Mouse (Mus musculus) ES-Bruce4 (cell line): Measurements from ENCODE around the gene Mdc1. TPM values are rescaled to one million over a fixed set of nuclear protein-coding genes. Genes with fewer than 3 reads are reported as not detected.

Experiments used
- H3K27ac ChIP-seq: 2 replicates; pipeline ENCODE4 v1.5.1; 2012; ENCODE audit warnings: low read length, inconsistent platforms; ENCODE audit not compliant: insufficient read depth
- H3K27me3 ChIP-seq: 2 replicates; pipeline ENCODE4 v1.6.1; 2012; ENCODE audit warnings: mild to moderate bottlenecking, low read length, inconsistent platforms; ENCODE audit not compliant: control insufficient read depth, poor library complexity, insufficient read depth, severe bottlenecking
- H3K36me3 ChIP-seq: 2 replicates; pipeline ENCODE4 v1.6.1; 2012; ENCODE audit warnings: inconsistent platforms, mild to moderate bottlenecking, low read length, moderate library complexity; ENCODE audit not compliant: control insufficient read depth, poor library complexity, insufficient read depth, severe bottlenecking
- H3K4me1 ChIP-seq: one replicate; pipeline ENCODE4 v1.8.1; 2011; ENCODE audit warnings: low read length; ENCODE audit not compliant: control insufficient read depth, insufficient read depth
- H3K4me3 ChIP-seq: 2 replicates; pipeline ENCODE4 v1.5.1; 2011; ENCODE audit warnings: low read depth, mild to moderate bottlenecking, low read length
- H3K9ac ChIP-seq: 2 replicates; pipeline ENCODE4 v1.6.1; 2012; ENCODE audit warnings: low read depth, mild to moderate bottlenecking, inconsistent platforms; ENCODE audit not compliant: poor library complexity, severe bottlenecking
- H3K9me3 ChIP-seq: replicated peaks from 2 replicates; pipeline ENCODE4 v1.6.1; 2012; ENCODE audit warnings: mild to moderate bottlenecking, low read length, inconsistent platforms; ENCODE audit not compliant: control insufficient read depth, poor library complexity, insufficient read depth, severe bottlenecking
- CTCF ChIP-seq: IDR thresholded peaks from one replicate; pipeline ENCODE4 v1.8.1; 2011; ENCODE audit warnings: low read depth, low read length
- EP300 ChIP-seq: IDR thresholded peaks from 2 replicates; pipeline ENCODE4 v1.6.1; 2011; ENCODE audit warnings: low read depth, low read length; ENCODE audit not compliant: insufficient read depth
- POLR2A ChIP-seq: IDR thresholded peaks from one replicate; pipeline ENCODE4 v1.8.1; 2011; ENCODE audit warnings: low read length; ENCODE audit not compliant: insufficient read depth
- polyA plus RNA-seq: library from polyadenylated mRNA; stranded (reverse); fragments of >200 nt; gene quantifications from 2 replicates; pipeline ENCODE4 v1.2.4, GENCODE M21; 2011; ENCODE audit warnings: low read depth; ENCODE audit not compliant: missing spikeins, insufficient read depth, insufficient read length

The Mdc1 gene
- polyA plus RNA-seq, 1 experiment, result 131 TPM

GRCm38 (mm10) chr17:35896781-35897643 is 55.7 kb downstream of the Mdc1 start, which contains the start of gene 2310061I04Rik:
Gene 2310061I04Rik (minus strand): TSS chr17:35897431.
- TF ChIP-seq EP300 (no peak), POLR2A (no peak), CTCF (no peak)
- H3K36me3 ChIP-seq, result peaks cover 14% of the 10 kb centered on the region

GRCm38 (mm10) chr17:35897644-35898573 is 56.6 kb downstream of the Mdc1 start:
- Histone ChIP-seq H3K27me3 (no peaks in the 10 kb centered on the region), H3K4me1 (peaks cover 3% of the 10 kb centered on the region), H3K9me3 (no peaks in the 10 kb centered on the region), H3K27ac (peak overlapping the region; percentile 67), H3K4me3 (peak overlapping the region; percentile 60), H3K36me3 (peaks cover 6% of the 10 kb centered on the region), H3K9ac (peak overlapping the region; percentile 92)
- TF ChIP-seq POLR2A, result no peak
- no peak for TF ChIP-seq EP300
- TF ChIP-seq CTCF, result no peak

More at GRCm38 (mm10) chr17:35896781-35897643, 55.7 kb downstream of the Mdc1 start, which contains the start of gene 2310061I04Rik:
- Histone ChIP-seq H3K27me3 (no peaks in the 10 kb centered on the region), H3K9me3 (no peaks in the 10 kb centered on the region), H3K4me3 (peak within 1 kb of the TSS; percentile 98), H3K27ac (peak within 1 kb of the TSS; percentile 67), H3K9ac (peak within 1 kb of the TSS; percentile 92), H3K4me1 (peaks cover 6% of the 10 kb centered on the region)

- Histone ChIP-seq H3K4me1 (peaks cover 2% of the 10 kb centered on the region), H3K4me3 (no peak overlapping the region), H3K9me3 (no peaks in the 10 kb centered on the region), H3K27ac (no peak overlapping the region), H3K9ac (no peak overlapping the region), H3K27me3 (no peaks in the 10 kb centered on the region), H3K36me3 (no peaks in the 10 kb centered on the region; the same call in 1 of the 2 replicates)
- TF ChIP-seq POLR2A (no peak), EP300 (no peak), CTCF (no peak)
These were observed 59.3 kb downstream of the Mdc1 start for GRCm38 (mm10) chr17:35900636-35901035.

- TF ChIP-seq POLR2A (no peak), EP300 (no peak), CTCF (no peak)
- H3K4me3 ChIP-seq, result no peak overlapping the region
- no peaks in the 10 kb centered on the region for H3K9me3 ChIP-seq
- no peaks in the 10 kb centered on the region for H3K4me1 ChIP-seq
- H3K27ac ChIP-seq, result no peak overlapping the region
- peaks cover 8% of the 10 kb centered on the region for H3K36me3 ChIP-seq
- H3K27me3 ChIP-seq, result no peaks in the 10 kb centered on the region
- H3K9ac ChIP-seq, result no peak overlapping the region
These were observed 62.2 kb downstream of the Mdc1 start for GRCm38 (mm10) chr17:35903343-35903991.

GRCm38 (mm10) chr17:35903992-35904355 is 62.7 kb downstream of the Mdc1 start:
- TF ChIP-seq EP300, result no peak
- TF ChIP-seq POLR2A, result no peak
- TF ChIP-seq CTCF, result no peak
- Histone ChIP-seq H3K9ac (no peak overlapping the region), H3K36me3 (peaks cover 8% of the 10 kb centered on the region), H3K9me3 (no peaks in the 10 kb centered on the region), H3K27me3 (no peaks in the 10 kb centered on the region), H3K4me3 (no peak overlapping the region), H3K4me1 (no peaks in the 10 kb centered on the region), H3K27ac (no peak overlapping the region)
